Mouse (Mus musculus): ENCODE measurements around the gene Cplx2.
A peak's percentile ranks its signal among the peaks of the same experiment; 100 is the strongest.

Cplx2 gene

GRCm38 (mm10) chr13:54371049-54371386 is at the start of gene Cplx2:
Cplx2 (plus strand) TSS chr13:54371349.
- DNase-seq (ENCODE audit: low read depth, low spot score) = no peak

- peak; percentile 24 for DNase-seq (ENCODE audit: low read depth, low spot score)
These were observed 48.5 kb upstream of the Cplx2 start for GRCm38 (mm10) chr13:54322396-54323306.

GRCm38 (mm10) chr13:54323307-54324165 is 47.6 kb upstream of the Cplx2 start:
- DNase-seq (ENCODE audit: low read depth, low spot score) = no peak

GRCm38 (mm10) chr13:54324178-54324577 is 47.0 kb upstream of the Cplx2 start:
- DNase-seq (ENCODE audit: low read depth, low spot score) = no peak

- no peak for DNase-seq (ENCODE audit: low read depth, low spot score)
These were observed 45.3 kb upstream of the Cplx2 start for GRCm38 (mm10) chr13:54325814-54326213.

- no peak for DNase-seq (ENCODE audit: low read depth, low spot score)
These were observed 44.3 kb upstream of the Cplx2 start for GRCm38 (mm10) chr13:54326686-54327447.

GRCm38 (mm10) chr13:54328029-54328428 is 43.1 kb upstream of the Cplx2 start:
- no peak for DNase-seq (ENCODE audit: low read depth, low spot score)

- DNase-seq (ENCODE audit: low read depth, low spot score) = no peak
These were observed 42.1 kb upstream of the Cplx2 start for GRCm38 (mm10) chr13:54328954-54329490.

- DNase-seq (ENCODE audit: low read depth, low spot score) = no peak
These were observed 39.1 kb upstream of the Cplx2 start for GRCm38 (mm10) chr13:54331825-54332675.

- DNase-seq (ENCODE audit: low read depth, low spot score) = no peak
These were observed 38.1 kb upstream of the Cplx2 start for GRCm38 (mm10) chr13:54332921-54333477.

GRCm38 (mm10) chr13:54337058-54337457 is 34.1 kb upstream of the Cplx2 start:
- DNase-seq (ENCODE audit: low read depth, low spot score) = no peak

GRCm38 (mm10) chr13:54337541-54337940 is 33.6 kb upstream of the Cplx2 start:
- no peak for DNase-seq (ENCODE audit: low read depth, low spot score)

GRCm38 (mm10) chr13:54338815-54339214 is 32.3 kb upstream of the Cplx2 start:
- no peak for DNase-seq (ENCODE audit: low read depth, low spot score)

GRCm38 (mm10) chr13:54345885-54346647 is 25.1 kb upstream of the Cplx2 start:
- DNase-seq (ENCODE audit: low read depth, low spot score) = no peak

- no peak for DNase-seq (ENCODE audit: low read depth, low spot score)
These were observed 23.1 kb upstream of the Cplx2 start for GRCm38 (mm10) chr13:54348011-54348410.

GRCm38 (mm10) chr13:54349126-54349759 is 21.9 kb upstream of the Cplx2 start:
- no peak for DNase-seq (ENCODE audit: low read depth, low spot score)

- no peak for DNase-seq (ENCODE audit: low read depth, low spot score)
These were observed 13.7 kb upstream of the Cplx2 start for GRCm38 (mm10) chr13:54357420-54357819.

GRCm38 (mm10) chr13:54359181-54359580 is 12.0 kb upstream of the Cplx2 start:
- DNase-seq (ENCODE audit: low read depth, low spot score) = no peak

- DNase-seq (ENCODE audit: low read depth, low spot score) = no peak
These were observed 6.5 kb upstream of the Cplx2 start for GRCm38 (mm10) chr13:54364686-54365085.
